Mouse (Mus musculus) left cerebral cortex, postnatal 36 days (tissue): ENCODE measurements around the gene Yrdc. TPM values are rescaled to one million over a fixed set of nuclear protein-coding genes. Genes with fewer than 3 reads are reported as not detected.
A peak's percentile ranks its signal among the peaks of the same experiment; 100 is the strongest.

ENCODE experiments used
- DNase-seq, 2 experiments: peaks; one replicate each; pipeline ENCODE4 v3.0.0; 2021 to 2022; ENCODE audit warnings: low spot score in 2 of 2, mixed read lengths in 1 of 2
- intact Hi-C: fragments of 180-260 bp; cut with DNase I; formaldehyde crosslinking; loops from one replicate; pipeline ENCODE4 v1.15.1; 2025
- total RNA-seq, 2 experiments: library from RNA; stranded (reverse); gene quantifications; 2 replicates each; pipeline ENCODE4 v1.2.3; 2021

The Yrdc gene
- total RNA-seq, 2 experiments from 2014 or later, result 31.4 to 35.2 TPM

DNA sequence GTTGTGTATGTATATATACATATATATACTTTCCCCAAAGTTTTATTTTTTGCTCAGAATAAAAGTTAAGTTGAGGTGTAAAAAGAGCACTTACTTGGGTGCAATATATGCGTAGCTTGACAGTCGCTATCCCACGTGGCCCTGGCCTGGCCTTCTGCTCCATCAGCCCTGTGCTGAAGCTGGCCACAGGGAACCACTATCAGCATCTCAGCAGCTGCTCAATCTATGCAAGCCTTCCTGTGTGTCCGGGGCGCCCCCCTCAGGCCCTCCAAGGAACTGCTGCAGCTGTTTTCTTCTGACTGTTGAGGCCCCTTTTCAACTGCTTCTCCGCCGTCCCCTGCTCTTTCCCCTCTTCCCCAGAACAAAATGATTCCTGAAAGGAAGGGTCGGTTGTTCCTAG lies 2.9 kb upstream of the Yrdc start:
- peak; percentile 80 to 82 for DNase-seq
- intact Hi-C loops, result no loop called here

DNA sequence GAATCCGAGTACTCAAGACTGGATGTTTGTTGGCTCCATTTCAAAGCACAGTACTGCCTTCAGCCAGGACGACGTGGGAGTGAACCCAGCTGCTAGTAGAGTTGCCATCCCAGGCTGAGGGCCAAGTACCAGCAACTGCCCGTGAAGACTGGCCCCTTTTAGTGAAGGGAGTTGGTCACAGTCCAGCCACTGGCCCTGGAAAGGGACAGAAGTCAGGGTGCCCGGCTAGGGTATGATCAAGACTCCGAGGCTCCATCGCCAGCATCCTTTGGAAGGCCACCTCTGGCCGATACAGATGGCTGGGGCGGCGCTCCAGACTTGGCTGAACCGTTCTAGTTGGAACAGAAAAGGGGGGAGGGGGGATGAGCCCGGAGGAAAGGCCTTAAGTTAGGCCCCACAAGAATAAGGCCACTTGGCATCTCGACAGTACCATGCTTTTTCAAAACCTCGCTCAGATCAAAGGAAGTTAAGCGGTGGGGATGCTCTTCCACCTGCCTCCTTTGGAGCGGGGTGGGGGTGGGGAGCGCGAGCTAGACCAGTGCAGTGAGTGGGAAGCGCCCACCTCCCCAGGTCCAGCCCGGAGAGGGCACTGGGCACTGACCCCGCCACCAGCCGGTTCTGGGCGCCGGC lies 733 bp upstream of the Yrdc start:
- DNase-seq, result peak; percentile 68 to 73
- intact Hi-C loops, result loop anchor here (1.0 to 5.0 kb wide), 2 partner anchors 43 to 47 kb away; partner anchors contain the start of gene Mtf1

DNA sequence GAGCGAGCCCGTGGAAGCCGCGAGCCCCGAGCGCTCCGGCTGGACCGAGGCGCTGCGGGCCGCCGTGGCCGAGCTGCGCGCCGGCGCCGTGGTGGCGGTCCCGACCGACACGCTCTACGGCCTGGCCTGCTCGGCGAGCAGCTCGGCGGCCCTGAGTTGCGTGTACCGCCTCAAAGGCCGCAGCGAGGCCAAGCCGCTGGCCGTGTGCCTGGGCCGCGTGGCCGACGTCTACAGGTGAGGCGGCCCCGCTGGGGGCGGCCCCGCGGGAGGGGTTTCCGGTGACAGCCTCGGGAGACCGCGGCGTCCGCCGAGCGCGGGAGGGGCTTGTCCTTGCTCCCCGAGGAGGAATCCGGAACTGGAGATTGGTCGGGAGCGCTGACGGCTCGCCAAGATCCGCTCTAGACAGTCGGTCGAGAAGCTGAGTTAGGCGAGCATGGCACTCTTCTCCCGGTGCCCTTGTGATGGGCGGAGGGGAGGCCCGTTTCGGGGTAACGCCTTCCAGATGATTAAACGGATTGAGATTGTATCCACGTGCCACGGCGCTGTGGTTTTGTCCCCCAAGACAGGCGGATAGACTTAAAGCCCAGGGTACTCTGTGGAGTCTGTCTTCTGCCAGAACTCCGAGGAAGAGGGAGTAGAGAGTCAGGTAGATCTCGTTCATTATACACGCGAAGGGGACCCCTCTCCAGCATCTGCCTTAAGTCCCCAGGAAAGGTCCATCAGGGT lies 617 bp downstream of the Yrdc start, which contains the start of gene 1110065P20Rik:
Gene 1110065P20Rik (minus strand): TSS at position 264 of the 726 bp plus-strand sequence.
- peak; percentile 79 to 85 for DNase-seq
- intact Hi-C loops, result loop anchor here (1.0 to 5.0 kb wide), 2 partner anchors 41 to 49 kb away; partner anchors contain the start of gene Mtf1

DNA sequence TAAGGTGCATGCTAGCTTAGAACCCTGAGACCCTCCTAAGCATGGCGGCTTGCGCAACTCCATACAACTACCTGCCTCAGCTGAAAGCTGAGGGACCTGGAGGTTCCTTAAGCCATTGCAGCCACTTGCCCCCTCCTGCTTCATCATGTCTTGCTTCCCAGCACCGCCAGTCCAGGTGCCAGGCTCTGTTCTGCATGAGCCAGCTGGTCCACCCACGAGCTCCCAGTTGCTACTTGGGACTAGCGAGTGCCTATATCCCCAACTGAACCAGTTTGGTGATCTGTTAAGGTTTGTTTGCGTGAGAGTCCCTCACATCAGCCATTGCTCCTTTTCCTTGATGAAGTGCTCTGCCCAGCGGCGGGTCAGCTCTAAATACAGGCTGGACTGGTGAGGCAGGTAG lies 5.8 kb downstream of the Yrdc start:
- DNase-seq, result peak; percentile 50 to 51
- intact Hi-C loops, result no loop called here

DNA sequence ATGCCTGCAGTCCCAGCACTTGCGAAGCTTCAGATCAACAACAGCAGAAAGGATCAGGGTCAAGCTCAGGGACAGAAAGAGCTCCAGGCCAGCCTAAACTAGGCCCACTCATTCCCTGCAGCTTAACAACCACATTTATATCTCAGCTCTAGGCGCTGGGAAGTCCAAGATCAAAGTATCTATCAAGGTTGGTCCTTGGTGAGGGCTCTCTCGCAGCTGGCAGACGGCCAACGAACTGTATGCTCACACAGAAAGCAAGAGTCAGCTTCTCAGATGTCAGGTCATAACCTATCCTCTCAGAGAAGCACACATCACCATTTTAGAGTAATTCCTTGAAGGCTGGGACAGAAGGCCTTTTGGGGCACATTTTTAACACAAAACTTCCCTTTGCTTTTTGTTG lies 7.9 kb downstream of the Yrdc start:
- intact Hi-C loops, result no loop called here
- no peak for DNase-seq

DNA sequence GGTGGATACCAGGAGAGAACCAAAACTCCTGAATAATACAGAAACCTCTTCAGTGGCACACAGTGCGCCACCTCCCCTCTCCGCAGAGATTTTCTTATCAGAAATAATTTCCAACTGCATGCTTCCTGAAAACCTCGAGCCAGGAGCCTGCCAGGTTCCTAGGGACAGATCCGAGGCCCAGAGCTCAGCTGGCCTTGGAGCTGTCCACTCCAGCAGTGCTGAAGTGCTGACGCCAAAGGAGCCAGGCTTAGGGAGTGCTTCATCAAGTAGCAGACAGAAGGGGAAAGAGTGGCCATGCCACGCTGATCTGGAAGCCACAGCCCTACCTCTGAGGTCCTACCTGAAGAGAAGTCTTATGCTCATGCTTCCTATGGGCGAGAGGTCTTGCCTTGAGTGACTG lies 10.0 kb downstream of the Yrdc start:
- intact Hi-C loops, result no loop called here
- DNase-seq, result no peak

DNA sequence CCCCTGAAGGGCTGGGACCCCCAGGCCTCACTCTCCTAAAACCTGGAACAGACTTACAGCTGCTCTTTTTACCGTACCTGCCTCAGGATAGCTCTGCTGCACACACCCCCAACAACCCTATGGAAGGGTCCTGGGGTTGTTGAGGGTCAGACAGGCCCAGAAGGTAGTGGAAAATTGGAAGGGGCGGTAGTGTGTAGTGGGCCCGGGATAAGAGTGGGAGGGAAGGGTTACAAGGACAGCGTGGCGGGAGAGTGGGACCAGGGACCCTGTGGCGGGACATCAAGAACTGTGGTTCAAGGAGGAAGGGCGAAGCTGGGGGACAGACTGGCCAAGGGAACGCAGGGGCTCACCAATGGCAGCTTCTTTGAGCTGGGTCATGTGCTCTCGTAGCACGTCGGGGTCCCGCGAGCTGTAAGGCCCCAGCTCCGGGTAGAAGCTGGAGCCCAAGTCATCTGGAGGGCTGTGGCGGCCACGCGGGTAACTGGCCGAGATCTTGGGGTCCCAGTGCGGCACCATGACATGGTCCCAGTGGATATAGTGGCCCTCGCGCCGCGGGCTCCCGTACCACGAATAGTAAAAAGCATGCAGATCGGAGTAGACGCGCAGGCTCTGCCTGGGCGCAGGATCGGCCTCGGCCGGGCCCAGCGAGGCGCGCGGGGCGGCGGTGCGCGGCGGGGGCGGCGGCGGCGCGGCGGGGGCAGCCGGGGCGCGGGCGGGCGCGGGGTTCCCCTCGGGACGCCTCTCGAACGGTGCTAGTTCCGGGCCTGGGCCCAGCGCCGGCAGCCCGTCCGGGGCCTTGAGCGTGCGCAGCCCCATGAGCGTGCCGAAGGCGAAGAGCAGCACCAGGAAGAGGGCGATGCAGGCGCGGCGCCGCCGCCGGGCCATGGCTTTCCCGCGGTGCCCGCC lies 11.1 kb downstream of the Yrdc start, which contains the start of gene Maneal:
Gene Maneal (minus strand): TSS at position 889 of the 906 bp plus-strand sequence.
- no peak for DNase-seq
- intact Hi-C loops, result loop anchor here (1.0 kb wide), 1 partner anchor 31 kb away; no protein-coding TSS in a partner anchor

DNA sequence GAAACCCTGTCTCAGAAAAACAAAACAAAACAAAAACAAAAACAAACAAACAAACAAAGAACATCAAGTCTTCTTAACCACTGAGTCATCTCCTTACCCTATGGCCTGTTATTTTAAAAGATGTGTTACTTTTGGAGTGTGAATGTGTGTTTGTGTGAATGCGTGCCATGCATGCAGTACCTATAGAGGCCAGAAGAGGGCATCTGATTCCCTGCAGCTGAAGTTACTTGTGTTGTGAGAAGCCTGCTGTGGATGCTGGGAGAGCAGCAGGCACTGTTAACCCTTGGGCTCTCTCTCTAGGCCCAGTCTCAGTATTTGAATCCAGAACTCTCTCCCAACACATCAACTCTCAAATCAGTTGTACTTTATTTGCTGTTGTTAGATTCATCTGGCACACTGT lies 22.2 kb downstream of the Yrdc start:
- intact Hi-C loops, result no loop called here

DNA sequence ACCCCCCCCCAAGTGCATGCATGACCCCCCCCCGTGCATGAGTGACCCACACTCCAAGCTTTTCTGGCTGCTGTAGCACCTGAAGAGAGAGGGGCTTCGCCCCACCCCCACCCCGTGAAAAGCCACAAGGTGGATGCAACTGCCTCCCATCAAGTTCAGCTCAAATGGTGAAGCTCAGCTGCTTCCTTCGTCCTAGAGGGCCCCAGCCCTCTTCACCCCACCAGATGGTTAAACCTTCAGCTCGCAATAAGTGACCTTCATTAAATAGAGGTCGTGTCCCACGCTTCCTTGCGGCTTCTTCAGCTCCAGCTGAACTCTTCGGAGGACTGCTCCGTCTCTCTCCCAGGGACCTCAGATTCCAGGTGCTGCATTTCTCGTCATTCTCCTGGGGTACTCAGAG lies 30.1 kb downstream of the Yrdc start, which contains the start of gene Epha10:
Gene Epha10 (plus strand): TSS at position 301 of the 400 bp plus-strand sequence.
- no peak for DNase-seq
- intact Hi-C loops, result no loop called here

More for the DNA sequence above, 22.2 kb downstream of the Yrdc start:
- DNase-seq, result no peak

DNA sequence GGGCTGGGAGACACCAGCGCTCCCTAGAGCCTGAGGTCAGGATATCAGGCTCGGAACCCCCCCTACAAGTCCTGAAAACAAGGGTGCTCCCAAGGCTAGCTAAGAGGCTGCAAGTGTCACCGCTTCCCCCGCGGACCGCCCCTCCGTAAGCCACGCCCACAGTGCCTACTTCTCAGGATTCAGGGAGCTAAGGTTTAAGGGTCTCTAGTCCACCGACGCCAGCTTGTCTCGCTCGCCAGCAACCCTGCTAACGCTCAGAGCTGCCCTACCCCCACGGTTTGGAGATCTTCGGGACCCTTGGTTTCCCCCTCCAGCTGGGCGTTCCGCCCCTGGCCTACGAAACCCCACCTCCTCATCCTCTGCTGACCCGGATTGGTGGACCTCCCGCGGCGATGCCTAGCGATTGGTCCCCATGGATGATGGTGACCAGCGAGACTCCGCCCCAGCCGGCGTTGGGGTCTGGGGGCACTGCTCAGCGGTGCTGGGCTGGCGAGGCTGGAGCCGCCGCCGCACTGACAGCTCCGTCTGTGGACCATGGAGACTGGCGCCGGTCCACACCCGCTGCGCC lies 30.9 kb downstream of the Yrdc start:
- DNase-seq, result peak; percentile 88
- intact Hi-C loops, result no loop called here

DNA sequence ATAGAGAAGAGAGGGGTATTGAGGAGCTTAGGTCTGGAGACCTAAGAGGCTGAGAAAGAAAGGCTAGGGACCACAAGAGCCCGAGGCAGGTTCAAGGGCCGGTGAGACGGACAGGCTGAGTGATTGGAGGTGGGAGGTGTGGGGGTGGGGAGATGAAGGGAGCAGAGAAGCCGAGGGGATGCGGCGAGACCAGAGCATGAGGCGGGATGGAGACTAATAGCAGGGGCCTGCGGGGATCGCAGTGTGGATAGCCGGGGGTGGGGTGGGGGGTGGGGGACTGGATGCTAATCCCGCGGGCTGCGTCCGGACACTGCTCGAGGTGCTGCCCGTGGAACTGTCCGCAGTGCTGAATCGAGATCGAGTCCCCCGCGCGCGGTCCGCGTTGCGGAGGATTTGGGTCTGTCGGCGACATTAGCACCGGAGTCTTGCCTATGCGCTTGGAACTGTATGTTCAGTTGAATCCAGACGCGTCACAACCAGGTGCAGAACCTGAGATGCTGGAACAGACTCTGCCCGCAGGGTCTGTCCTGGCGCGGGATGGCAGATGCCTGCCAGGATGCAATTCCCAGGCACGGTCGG lies 31.8 kb downstream of the Yrdc start:
- intact Hi-C loops, result no loop called here

DNA sequence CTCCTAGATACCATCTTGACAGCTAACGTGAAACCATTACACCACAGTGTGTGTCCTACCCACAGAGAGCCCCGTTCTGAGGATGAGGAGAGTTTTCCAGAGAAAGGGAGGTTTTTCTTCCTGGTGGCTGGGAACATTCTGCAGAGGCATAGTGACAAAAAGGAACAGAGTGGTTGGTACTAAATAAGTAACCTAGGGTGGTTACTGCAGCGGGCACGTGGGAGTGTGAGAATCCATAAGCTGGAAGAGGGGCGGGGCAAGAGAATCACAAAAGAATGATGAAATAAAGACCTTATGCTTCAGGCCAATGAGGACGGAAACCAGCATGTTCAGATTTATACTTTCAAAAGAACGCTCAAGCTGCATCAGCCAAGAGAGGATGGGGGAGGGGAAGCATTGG lies 38.2 kb downstream of the Yrdc start:
- peak in 1 of 2 experiments; percentile 47 for DNase-seq
- intact Hi-C loops, result no loop called here

More for the DNA sequence above, 31.8 kb downstream of the Yrdc start:
- DNase-seq, result peak in 1 of 2 experiments; percentile 60

DNA sequence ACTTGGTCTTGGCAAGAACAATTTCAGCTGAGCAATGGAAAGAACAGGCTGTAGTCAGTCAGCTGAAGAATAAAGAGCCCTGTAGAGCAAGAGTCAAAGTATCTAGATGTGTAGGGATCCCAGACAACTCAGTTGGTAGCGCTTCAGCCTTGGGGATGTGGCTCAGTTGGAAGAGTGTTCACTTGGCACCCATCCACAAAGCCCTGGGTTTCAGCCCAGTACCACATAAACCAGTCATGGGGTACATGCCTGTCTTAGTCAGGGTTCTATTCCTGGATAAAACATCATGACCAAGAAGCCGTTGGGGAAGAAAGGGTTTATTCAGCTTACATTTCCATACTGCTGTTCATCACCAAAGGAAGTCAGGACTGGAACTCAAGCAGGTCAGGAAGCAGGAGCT lies 39.5 kb downstream of the Yrdc start:
- no peak for DNase-seq
- intact Hi-C loops, result loop anchor here (5.0 kb wide), 1 partner anchor 38 kb away; the partner anchor contains the start of genes 1110065P20Rik and Yrdc

DNA sequence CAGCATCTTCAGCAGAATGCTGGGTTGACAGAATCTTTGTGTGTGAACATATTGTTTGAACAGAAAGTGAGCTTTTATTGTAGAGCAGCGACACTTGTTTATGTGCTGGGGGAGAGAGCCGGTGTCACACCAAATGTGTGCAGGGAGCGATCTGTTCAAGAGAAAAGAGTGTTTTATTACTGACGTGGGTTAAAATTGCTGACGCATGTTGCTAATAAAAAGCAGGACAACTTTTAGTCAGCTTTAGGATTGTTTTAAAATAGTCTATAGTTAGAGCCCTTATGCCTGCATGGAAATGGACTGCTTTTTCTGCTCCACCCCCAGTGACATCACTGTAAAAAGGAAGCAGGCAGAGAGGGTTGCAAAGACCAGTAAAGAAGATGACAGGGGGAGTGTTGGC lies 40.4 kb downstream of the Yrdc start:
- no peak for DNase-seq
- intact Hi-C loops, result loop anchor here (5.0 kb wide), 1 partner anchor 39 kb away; the partner anchor contains the start of genes 1110065P20Rik and Yrdc

DNA sequence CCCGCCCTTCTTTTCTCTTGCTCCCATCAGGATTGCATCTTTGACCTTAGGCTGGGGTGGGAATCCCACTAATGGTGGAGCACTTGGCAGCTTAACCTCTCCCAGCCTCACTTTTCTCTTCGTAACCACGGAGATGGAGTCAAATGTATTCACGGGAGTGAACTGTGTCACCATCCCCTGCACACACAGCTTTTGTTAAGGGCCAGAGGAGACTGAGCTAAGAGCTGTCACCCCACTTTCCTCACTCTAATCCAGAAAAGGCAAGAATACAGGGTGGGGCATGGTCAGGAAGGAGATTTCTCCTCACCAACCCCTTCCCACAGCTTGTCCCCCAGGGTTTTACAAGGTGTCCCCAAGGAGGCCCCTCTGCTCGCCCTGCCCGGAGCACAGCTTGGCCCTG lies 43.3 kb downstream of the Yrdc start:
- no peak for DNase-seq
- intact Hi-C loops, result loop anchor here (5.0 kb wide), 1 partner anchor 41 kb away; the partner anchor contains the start of genes 1110065P20Rik and Yrdc

DNA sequence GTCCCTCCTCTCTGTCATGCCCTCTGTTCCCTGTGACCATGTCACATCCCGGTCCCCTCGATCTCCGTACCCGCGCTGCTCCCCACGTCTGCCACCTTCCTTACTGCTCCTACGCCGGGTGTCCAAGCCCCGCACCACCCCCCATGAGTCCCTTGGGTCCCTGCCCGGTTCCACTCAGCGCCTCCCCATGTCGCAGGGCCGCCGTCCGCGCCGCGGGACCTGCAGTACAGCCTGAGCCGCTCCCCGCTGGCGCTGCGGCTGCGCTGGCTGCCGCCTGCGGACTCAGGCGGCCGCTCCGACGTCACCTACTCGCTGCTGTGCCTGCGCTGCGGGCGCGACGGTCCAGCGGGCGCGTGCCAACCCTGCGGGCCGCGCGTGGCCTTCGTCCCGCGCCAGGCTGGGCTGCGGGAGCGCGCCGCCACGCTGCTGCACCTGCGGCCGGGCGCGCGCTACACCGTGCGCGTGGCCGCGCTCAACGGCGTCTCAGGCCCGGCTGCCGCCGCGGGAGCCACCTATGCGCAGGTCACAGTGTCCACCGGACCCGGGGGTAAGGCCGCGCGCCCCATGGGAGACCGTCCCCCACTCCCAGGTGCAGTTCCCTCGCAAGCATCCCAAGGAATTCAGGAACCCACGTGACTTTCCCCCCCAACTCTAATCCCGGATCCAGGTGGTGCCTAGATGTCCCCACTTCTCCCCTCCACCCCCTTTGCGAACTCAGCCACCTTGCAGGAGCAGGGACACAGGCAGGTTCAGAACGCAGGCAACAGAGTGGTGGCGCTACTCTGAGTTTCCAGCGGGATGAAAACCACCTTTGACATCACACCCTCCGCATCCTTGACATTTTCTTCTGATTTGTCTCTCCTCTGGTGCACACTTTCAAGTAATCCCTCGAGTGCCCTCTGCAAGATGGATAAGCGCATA lies 44.3 kb downstream of the Yrdc start:
- intact Hi-C loops, result loop anchor here (5.0 kb wide), 1 partner anchor 42 kb away; the partner anchor contains the start of genes 1110065P20Rik and Yrdc
- DNase-seq, result peak; percentile 73 to 86

DNA sequence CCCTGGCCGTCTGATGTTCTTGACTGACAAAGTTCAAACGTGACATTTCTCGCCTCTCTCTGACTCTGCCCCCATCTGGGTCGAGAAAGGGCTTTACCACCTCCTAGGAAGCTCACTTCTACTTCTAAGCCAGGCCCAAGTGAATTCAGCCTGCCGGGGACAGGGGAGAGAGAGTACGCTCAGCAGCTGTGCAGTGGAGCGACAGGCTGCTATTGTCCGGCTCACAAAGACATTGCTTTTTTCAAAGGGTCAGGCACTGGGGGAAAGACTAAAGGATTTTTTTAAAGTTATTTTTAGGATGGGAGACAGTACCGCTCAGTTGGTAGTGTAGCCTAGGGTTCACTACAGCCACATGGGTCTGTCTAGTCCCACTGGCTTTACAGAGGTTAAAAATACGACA lies 47.9 kb downstream of the Yrdc start:
- intact Hi-C loops, result no loop called here
- DNase-seq, result no peak

DNA sequence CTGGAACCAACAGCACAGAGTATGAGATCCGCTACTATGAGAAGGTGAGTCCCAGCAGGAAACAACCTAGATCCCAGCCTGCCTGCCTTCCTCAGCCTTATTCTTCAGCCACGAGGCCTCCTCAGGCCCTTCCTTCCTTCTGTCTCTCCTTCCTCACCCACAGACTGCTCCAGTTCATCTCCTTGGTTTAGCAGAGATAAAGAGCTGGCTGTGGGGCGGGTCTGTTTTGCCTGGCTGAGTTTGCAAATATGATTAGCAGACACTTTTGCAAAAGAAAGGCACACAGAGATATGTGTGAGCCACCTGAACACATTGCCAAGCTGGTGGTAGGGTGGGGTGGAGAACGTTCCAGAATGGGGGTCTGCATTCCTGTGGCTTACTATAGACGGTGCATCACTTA lies 49.4 kb downstream of the Yrdc start:
- DNase-seq, result no peak
- intact Hi-C loops, result no loop called here
